Mouse (Mus musculus): ENCODE data around the gene Cd68. TPM values are rescaled to one million over a fixed set of nuclear protein-coding genes. Genes with fewer than 3 reads are reported as not detected.
A peak's percentile ranks its signal among the peaks of the same experiment; 100 is the strongest.

Cd68 gene
- total RNA-seq, 2 experiments from 2014 or later = 11.6 to 12.2 TPM

DNA sequence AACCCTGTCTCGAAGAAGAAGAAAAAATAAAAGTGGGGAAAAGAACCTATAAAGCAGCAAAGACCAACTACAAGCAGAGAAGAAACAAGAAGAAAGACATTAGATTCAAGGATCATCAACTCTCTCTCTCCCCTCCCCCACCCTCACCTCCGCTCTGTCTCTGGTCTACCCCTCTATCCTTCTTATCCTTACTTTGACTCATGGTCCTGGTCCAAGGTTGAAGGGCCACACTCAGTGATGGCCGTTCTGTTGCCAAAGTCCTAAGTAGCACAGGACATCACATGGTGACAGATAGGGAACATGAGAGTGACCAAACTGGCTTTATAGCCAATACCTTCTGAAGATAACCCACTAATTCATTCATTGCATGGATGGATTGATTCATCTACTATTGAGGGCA is 31.4 kb upstream of the Cd68 start:
- DNase-seq (ENCODE audit: extremely low spot score in 1 of 2, low spot score in 2 of 2) = no peak
- intact Hi-C loops (cut with DNase I) = no loop called here

DNA sequence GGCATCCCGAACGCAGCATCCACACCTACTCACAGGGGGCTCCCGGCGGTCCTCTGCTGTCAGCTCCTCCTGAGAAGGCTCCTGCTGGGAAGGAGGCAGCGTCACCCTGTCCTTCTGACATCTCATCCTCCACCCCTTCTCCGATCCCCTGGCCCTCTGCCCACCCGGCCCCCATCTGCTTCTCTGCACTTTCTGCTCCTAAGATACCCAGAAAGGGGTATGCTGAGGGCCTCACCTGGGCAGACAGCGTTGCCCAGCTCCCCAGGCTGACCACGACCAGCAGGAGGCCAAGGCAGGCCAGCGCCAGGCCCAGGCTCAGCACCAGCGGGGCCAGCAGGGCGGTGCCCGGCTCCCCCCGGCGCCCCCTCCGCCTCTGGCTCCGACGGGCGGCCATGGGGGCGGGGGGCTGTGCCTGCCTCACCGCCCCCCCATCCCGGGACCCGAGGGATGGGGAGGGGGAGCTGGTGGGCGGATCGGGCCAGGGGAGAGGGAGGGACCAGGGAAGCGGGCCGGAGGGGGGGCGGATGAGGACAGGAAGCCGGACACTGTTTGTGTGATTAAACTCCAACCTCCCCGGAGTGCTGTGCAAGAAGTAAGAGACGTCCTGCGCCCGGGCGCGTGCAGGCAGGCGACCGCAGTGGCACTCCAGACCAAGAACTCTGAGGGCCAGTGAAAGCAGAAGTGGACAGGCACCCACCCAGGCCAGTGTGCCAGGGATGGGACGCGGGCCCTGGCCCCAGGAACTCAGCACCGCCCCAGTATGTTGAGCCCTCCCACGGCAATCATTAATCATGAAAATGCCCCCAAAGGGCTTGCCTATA is 29.6 kb upstream of the Cd68 start, which contains the start of the genes Tnfsf12 and Tnfsfm13:
Tnfsf12 (minus strand) TSS at position 489 of the 821 bp plus-strand sequence.
Tnfsfm13 (minus strand) TSS at position 738 of the 821 bp plus-strand sequence.
- DNase-seq (ENCODE audit: extremely low spot score in 1 of 2, low spot score in 2 of 2) = peak in 1 of 2 experiments; percentile 87
- intact Hi-C loops (cut with DNase I) = no loop called here

DNA sequence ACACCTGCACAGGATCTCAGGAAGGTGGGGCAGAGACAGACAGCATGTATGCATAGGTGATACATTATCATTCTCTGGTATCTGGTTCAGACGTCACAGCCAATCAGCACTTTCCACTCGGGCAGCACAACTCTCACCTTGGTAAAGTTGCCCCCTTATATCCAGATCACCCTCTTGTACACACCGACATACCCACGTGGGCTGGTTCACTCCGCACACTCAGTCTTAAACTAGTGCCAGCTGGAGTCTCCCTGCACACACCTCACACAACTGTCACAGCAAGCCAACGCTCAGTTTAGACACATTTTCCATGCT is 29.1 kb upstream of the Cd68 start:
- intact Hi-C loops (cut with DNase I) = no loop called here
- no peak for DNase-seq (ENCODE audit: extremely low spot score in 1 of 2, low spot score in 2 of 2)

DNA sequence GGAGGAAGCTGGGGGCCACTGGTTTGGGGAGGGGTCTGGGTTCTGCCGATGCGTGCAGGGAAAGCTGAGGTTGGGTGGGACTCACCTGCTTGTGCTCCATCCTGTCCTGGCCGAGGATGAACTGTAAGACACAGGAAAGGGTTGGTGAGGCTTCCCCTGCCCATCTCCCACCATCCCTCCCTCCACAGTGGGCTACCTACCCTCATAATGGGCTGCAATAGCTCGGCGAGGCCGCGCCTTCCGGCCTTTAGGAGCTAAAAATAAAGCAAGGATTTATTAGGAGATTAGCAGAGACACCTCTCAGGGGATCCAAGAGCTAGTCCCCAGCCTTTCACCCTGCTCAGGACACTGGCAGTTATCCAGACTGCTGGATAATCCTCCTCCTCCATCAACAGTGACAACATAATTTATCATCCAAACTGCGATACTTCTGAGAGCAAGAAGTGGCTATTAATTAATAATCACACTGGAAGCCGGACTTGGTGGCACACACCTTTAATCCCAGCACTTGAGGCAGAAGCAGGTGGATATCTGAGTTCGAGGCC is 27.5 kb upstream of the Cd68 start:
- DNase-seq (ENCODE audit: extremely low spot score in 1 of 2, low spot score in 2 of 2) = no peak
- intact Hi-C loops (cut with DNase I) = no loop called here

DNA sequence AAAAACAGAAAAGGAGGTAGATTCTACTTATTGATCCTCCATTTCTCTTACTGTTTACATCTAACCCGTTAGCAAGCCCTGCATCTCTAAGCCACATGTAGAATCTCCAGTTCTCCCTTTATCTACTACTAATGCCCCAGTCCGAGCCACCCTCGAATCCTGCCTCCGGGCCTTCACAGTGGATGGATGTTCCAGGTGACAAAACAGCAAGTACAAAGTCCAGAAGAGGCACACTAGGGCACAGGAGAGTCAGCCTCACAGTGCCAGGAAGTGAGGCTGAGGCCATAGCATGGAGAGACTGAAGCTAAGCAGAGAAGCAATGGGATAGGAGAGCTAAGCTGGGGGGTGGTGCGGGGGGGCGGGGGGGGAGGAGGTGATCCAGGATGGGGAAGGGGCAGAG is 26.9 kb upstream of the Cd68 start:
- intact Hi-C loops (cut with DNase I) = no loop called here
- no peak for DNase-seq (ENCODE audit: extremely low spot score in 1 of 2, low spot score in 2 of 2)

DNA sequence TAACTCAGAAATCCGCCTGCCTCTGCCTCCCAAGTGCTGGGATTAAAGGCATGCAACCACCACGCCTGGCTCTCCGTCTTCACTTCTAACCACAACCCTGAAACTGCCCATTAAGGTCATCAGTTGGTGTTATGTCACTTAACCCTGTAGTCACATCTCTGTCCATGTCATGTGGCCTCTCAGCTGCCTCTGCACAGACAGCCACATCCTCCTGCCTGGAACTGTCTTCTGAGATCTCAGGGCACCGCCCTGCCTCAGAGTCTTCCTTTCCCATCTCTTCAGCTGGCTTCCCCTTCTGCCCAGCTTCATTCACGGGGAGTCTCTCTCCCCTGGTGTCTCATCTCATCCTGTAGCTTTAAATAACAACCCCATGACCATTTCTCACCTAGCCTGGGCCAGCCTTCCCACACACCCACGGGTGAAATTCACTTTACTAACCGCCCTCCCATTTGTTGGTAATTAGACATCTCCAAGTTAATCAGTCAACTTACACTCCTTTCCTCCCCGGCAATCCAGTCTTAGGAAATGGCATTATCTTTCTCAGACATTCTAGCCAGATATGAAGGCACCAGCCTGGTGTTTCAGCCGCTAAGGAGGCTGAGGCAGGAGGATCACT is 26.4 kb upstream of the Cd68 start:
- no peak for DNase-seq (ENCODE audit: extremely low spot score in 1 of 2, low spot score in 2 of 2)
- intact Hi-C loops (cut with DNase I) = no loop called here

DNA sequence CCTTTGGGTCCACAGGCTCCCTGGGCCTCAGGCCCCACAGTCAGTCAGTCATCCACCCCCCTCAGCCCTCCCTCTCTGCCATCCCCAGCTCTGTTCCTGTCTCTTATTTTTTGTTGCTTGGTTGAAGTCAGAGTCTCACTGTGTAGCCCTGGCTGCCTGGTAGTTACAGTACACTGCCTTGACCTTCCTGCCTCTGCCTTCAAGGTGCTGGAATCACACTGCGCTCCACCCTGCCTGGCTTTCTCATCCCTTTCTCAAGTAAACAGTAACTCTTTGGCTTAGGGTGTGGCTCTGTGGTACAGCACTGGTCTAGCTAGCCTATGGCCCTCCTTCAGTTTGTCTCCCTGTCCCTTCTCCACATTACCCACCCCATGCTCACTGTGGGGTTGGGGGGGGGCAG is 23.9 kb upstream of the Cd68 start:
- no peak for DNase-seq (ENCODE audit: extremely low spot score in 1 of 2, low spot score in 2 of 2)
- intact Hi-C loops (cut with DNase I) = no loop called here

DNA sequence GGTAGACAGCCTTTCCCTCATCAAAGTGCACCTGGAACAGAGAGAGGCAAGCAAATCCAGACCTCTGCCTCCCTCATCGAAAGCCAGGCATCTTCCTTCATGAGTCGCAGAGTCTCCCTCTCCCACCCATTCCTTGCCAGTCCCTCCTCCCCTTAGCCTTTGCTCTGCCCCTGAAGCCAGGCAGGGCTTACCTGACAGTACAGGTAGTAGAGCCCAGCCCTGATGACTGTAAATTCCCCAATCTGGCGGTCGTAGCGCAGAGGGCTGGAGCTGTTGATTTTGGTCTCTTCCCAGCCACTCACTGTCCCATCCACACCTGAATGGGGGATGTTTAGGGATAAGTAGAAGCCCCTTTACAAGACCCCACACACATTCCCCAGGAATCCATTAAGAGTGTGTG is 21.1 kb upstream of the Cd68 start:
- intact Hi-C loops (cut with DNase I) = no loop called here
- DNase-seq (ENCODE audit: extremely low spot score in 1 of 2, low spot score in 2 of 2) = no peak

DNA sequence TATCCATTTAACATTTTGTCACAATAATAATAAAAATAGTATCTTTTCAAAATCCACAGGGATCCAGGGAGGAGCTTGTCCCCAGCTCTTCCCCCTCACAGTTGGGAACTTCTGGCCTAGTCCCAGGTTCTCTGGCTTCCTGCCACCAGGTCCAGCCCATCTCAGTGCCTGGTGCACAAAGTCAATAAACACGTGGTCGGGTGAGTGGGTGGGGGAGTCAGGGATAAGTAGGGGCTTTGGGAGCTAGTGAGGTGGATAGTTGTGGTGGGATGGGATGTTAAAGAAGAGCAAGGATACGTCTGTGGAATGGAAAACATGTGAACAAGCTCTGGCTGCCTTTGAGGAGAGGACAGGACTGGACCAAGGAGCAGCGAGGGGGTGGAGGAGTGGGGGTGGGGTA is 20.4 kb upstream of the Cd68 start:
- intact Hi-C loops (cut with DNase I) = no loop called here
- DNase-seq (ENCODE audit: extremely low spot score in 1 of 2, low spot score in 2 of 2) = peak in 1 of 2 experiments; percentile 88

DNA sequence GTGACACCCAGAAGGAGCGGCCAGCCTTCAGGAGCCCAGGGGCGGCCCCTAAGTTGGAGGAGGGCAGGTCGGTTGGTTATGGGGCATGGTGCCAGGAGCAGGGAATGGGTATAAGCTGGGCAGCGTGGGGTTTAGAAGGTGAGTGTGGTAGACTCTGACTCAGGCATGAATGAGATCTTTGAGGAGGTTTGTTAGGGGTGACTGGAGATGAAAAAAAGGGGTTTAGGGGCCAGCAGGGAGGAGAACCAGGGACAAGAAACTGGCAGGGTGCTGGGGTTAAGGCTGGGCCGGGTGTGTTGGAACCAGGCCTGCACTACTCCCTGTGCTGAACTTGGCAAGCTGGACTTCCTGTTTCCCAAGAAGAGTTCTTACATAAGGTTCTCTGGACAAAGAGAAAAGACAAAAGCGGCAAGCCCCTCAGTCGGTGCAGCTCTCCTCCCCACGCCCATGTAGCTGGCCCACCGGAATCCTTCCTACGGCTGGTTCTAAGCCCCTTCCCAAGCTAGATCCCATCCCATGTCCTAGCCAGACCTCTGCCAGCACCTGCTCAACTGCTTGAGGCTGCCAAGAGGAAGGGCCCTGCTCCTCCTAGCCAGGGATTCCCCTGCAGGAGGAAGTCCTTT is 19.7 kb upstream of the Cd68 start, which contains the start of gene Tnfsf13:
Tnfsf13 (minus strand) TSS at position 259 of the 623 bp plus-strand sequence.
- DNase-seq (ENCODE audit: extremely low spot score in 1 of 2, low spot score in 2 of 2) = peak in 1 of 2 experiments; percentile 84
- intact Hi-C loops (cut with DNase I) = no loop called here

DNA sequence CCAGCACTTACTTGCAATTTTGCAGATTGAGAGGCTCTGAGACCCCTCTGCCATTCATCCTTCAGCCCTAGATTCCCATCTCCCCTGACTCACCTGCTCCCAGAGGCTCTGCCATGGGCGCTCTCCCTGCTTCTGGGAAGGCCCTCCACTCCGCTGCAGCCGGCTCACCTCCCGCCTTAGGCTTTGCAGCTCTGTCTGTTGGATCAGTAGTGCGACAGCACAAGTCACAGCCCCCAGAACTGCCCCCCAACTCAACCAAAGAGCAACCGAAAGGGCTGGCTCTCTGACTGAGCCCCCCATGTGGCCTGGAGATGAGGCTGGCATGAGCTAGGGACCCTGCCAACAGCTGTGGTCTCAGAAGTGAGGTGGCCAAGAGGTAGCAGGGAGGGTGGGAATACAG is 19.0 kb upstream of the Cd68 start:
- intact Hi-C loops (cut with DNase I) = loop anchor here (5.0 kb wide), 1 partner anchor 32 kb away; no protein-coding TSS in a partner anchor
- DNase-seq (ENCODE audit: extremely low spot score in 1 of 2, low spot score in 2 of 2) = no peak

DNA sequence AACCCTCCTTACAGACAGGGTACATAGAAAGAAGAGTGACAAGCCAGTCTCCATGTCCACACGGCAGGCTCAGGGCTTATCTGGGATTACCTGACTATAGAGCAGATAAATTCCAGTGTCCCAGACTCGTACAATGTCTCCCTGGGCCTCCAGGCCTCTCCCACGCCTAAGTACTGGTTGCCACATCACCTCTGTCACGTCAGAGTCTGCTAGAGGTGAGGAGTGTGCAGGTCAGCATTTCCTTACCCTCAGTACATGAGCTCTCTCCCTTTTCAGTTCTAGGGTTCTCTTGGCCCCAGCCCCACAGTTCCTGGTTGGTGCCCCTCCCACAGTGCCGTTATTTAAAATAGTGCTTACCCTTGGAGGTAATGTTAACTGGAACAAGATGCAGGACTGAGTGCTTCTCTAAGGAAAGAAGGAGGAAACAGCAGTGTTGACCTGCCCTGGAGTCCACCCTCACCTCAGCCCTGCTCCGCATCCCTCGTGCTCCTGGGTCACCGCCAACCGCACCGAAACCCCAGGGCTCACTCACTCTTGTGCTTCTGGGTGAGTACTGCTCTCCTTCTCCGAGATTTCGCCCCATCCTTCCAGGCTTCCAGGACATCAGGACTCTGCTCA is 18.3 kb upstream of the Cd68 start:
- intact Hi-C loops (cut with DNase I) = loop anchor here (5.0 kb wide), 1 partner anchor 33 kb away; no protein-coding TSS in a partner anchor
- DNase-seq (ENCODE audit: extremely low spot score in 1 of 2, low spot score in 2 of 2) = peak in 1 of 2 experiments; percentile 59

DNA sequence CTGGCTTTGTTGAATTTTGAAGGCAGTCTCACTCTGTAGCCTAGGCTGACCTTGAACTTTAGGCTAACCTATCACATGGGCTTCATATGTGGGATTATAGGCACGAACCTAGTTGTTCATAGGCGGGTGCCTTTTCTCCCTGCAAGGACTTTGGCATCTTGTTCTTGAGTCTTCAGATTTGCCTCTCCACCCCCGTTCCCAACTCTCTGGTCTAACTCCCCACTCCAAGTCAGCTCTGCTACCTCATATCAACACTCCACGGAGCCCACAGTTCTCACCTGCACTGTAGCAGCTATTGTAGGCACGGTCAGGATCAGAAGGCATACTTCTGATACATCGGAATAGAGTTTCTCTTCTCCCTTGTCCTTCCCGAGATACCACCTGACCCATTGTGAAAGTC is 17.6 kb upstream of the Cd68 start:
- no peak for DNase-seq (ENCODE audit: extremely low spot score in 1 of 2, low spot score in 2 of 2)
- intact Hi-C loops (cut with DNase I) = loop anchor here (2.0 to 5.0 kb wide), 2 partner anchors 34 to 71 kb away; no protein-coding TSS in a partner anchor

DNA sequence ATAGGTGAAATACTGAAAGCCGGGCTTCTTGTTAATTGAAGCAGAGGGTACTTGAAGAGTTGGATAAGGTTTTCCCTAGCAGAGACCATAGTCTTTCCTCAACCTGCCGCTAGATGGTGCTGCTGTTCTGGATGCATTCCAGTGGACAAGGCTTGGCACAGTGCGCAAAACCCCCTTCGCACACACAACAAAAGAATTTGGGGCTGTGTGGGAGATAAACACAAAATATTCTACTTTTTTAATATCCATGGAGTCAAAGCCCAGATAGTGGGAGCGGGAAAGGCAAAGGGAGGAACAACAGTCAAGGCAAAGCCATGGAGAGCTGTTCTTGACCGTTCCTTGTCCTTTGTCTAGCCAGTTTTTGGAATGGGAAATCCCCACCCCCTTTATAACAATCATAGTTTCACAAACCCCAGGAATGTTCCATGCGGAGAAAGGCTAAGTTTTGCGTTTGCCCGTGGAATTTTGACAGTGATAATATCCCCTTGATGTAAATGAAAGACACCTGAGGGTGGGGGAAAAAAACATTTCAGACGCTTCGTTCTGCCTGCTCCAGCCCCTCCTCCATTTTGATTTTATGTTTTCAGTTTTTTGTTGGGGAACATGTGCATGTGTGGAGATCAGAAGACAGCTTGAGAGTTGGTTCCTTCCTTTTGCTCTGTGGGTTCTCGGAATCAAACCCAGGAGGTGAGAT is 17.0 kb upstream of the Cd68 start:
- intact Hi-C loops (cut with DNase I) = loop anchor here (2.0 to 5.0 kb wide), 2 partner anchors 34 to 72 kb away; no protein-coding TSS in a partner anchor
- DNase-seq (ENCODE audit: extremely low spot score in 1 of 2, low spot score in 2 of 2) = peak; percentile 90 to 92

DNA sequence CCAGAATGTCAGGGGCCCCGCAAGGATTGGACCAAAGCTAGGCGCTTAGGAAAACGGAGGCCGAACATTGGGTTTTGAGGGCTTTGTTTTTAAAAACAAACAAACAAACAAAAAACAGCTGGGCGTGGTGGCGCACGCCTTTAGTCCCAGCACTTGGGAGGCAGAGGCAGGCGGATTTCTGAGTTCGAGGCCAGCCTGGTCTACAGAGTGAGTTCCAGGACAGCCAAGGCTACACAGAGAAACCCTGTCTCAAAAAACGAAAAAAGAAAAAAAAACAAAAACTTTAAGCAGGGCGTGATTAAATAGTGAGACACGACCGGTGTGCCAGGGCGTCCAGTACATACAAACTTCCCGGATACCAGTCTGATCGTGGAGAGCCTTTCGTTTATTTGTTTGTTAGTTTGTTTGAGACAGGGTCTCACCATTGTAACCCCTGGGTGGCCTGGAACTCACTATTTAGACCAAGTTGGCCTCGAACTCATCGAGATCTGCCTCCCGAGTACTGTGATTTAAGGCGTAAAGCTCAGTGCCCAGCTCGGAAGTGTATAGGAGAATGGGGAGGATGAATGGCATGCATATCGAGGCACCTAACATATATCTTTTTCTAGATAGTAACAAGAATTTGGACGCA is 16.4 kb upstream of the Cd68 start:
- DNase-seq (ENCODE audit: extremely low spot score in 1 of 2, low spot score in 2 of 2) = no peak
- intact Hi-C loops (cut with DNase I) = loop anchor here (2.0 to 5.0 kb wide), 2 partner anchors 35 to 72 kb away; no protein-coding TSS in a partner anchor

DNA sequence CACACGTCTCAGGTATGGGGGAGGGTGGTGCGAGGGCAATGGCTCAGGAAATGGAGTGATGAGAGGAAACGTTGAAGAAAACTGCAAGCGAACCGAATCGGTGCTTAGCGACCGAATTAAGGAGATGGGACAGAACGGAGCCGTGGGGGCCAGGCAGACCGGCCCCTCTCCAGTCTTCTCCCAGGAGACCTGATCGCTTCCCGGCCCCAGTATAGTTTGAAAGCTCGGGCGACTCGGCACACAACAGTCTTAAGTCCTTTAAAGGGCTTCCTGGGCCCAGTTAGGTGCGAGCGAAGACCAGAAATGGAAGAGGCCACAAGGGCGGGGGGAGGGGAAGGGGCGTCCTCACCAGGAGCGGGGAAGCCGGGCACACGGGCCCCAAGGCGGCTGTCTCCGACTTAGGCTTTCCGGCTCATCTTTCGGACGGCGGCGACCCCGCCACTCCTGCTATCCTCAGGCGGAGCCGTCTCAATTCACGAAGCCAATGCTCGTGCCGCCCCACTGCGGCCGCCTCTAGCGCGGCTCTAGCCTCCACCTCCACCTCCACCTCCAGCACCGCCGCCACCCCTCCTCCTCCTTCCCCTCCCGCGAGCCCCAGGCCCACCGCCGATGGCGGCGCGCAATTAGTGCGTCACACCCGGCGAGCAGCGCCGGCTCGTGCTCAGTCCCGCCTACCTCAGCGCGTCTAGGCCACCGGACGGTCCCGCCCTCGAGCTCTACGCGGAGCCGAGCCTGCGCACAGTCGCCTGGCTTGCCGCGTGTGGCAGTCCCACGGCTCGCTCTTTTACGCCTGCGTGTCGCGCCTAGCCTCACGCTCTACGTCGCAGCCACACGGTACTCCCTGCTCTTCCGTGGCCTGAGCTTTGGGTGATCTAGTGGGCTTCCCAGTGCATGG is 15.6 kb upstream of the Cd68 start, which contains the start of gene Senp3:
Senp3 (minus strand) TSS at position 771 of the 895 bp plus-strand sequence.
- intact Hi-C loops (cut with DNase I) = loop anchor here (2.0 to 5.0 kb wide), 2 partner anchors 36 to 73 kb away; no protein-coding TSS in a partner anchor
- peak; percentile 97 to 99 for DNase-seq (ENCODE audit: extremely low spot score in 1 of 2, low spot score in 2 of 2)

Measured in left cerebral cortex, postnatal 10 days (tissue).